Mouse (Mus musculus) midbrain, embryonic 13.5 days (tissue): ENCODE results near the gene Olfr689. TPM values are rescaled to one million over a fixed set of nuclear protein-coding genes. Genes with fewer than 3 reads are reported as not detected.

ENCODE experiments used
- ATAC-seq: fragments of 200-750 bp; cut with Nextera tagmentation; 2 replicates; pipeline ENCODE4 v1.8.0; 2017; ENCODE audit warnings: mild to moderate bottlenecking, moderate TSS enrichment, moderate library complexity
- H3K27ac ChIP-seq: fragments of 300-500 bp; sonication (generic); 2 replicates; pipeline ENCODE4 v1.5.1; 2015; ENCODE audit warnings: inconsistent platforms, mild to moderate bottlenecking, moderate library complexity
- H3K27me3 ChIP-seq: fragments of 300-500 bp; sonication (generic); 2 replicates; pipeline ENCODE4 v1.6.1; 2015; ENCODE audit warnings: mild to moderate bottlenecking, inconsistent platforms
- H3K36me3 ChIP-seq: fragments of 300-500 bp; sonication (generic); 2 replicates; pipeline ENCODE4 v1.6.1; 2015; ENCODE audit warnings: mild to moderate bottlenecking, inconsistent platforms
- H3K4me1 ChIP-seq: fragments of 300-500 bp; sonication (generic); replicated peaks from 2 replicates; pipeline ENCODE4 v1.6.1; 2015; ENCODE audit warnings: inconsistent platforms
- H3K4me2 ChIP-seq: fragments of 300-500 bp; sonication (generic); replicated peaks from 2 replicates; pipeline ENCODE4 v1.6.1; 2015; ENCODE audit warnings: moderate library complexity, mild to moderate bottlenecking, inconsistent platforms
- H3K4me3 ChIP-seq: fragments of 300-500 bp; sonication (generic); replicated peaks from 2 replicates; pipeline ENCODE4 v1.5.1; 2015; ENCODE audit warnings: mild to moderate bottlenecking, inconsistent platforms
- H3K9ac ChIP-seq: fragments of 300-500 bp; sonication (generic); replicated peaks from 2 replicates; pipeline ENCODE4 v1.6.1; 2015; ENCODE audit warnings: mild to moderate bottlenecking, inconsistent platforms
- H3K9me3 ChIP-seq: fragments of 300-500 bp; sonication (generic); 2 replicates; pipeline ENCODE4 v1.6.1; 2016; ENCODE audit warnings: mild to moderate bottlenecking, inconsistent platforms
- WGBS: fragments of 180-500 bp; shearing (Covaris S2); methylation state at CpG from one replicate; pipeline ENCODE4 v1.1.7; 2015; 5-methylcytosine and 5-hydroxymethylcytosine counted together
- polyA plus RNA-seq: library from polyadenylated mRNA; unstranded; fragments of >200 nt; fragmentation: Nextera tagmentation; extraction: Ambion mirVana; gene quantifications from 2 replicates; pipeline ENCODE4 v1.2.1, GENCODE M21; 2015

Olfr689 gene
- polyA plus RNA-seq, 1 experiment from 2014 or later, result not detected

DNA sequence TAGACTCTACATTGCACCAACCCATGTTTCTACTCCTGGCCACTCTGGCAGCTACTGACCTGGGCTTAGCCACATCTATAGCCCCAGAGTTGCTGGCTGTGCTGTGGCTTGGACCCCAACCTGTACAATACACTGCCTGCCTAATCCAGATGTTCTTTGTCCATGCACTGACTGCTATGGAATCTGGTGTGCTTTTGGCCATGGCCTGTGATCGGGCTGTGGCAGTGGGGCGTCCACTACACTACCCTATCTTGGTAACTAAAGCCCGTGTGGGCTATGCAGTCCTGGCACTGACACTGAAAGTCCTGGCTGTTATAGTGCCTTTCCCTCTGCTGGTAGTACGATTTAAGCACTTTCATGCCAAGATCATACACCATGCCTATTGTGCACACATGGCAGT lies 57.6 kb downstream of the Olfr689 start:
- Histone ChIP-seq H3K9ac (no peak overlapping the region), H3K27me3 (no peaks in the 10 kb centered on the region), H3K27ac (no peak overlapping the region), H3K9me3 (no peaks in the 10 kb centered on the region), H3K36me3 (peaks cover 25% of the 10 kb centered on the region), H3K4me1 (no peaks in the 10 kb centered on the region), H3K4me2 (no peak overlapping the region), H3K4me3 (no peak overlapping the region)
- WGBS, result 94% methylated on average over 4 of the region's 4 CpGs
- no peak for ATAC-seq

Other genes with a start within 250 kb of the Olfr689 start
- gene Olfr678, start 246.7 kb upstream of the Olfr689 start, polyA plus RNA-seq, result not detected in 2 replicates
- gene Olfr679, start 230.0 kb upstream of the Olfr689 start, polyA plus RNA-seq, result not detected in 2 replicates
- gene Olfr680-ps1, start 218.3 kb upstream of the Olfr689 start, polyA plus RNA-seq, result not detected in 2 replicates
- not detected in 2 replicates for gene Olfr681, start 194.3 kb upstream of the Olfr689 start, polyA plus RNA-seq
- gene Olfr683, start 164.2 kb upstream of the Olfr689 start, polyA plus RNA-seq, result not detected in 2 replicates
- not detected in 2 replicates for gene Olfr684, start 147.5 kb upstream of the Olfr689 start, polyA plus RNA-seq
- not detected in 2 replicates for gene Olfr685, start 125.2 kb upstream of the Olfr689 start, polyA plus RNA-seq
- not detected in 2 replicates for gene Olfr686, start 103.7 kb upstream of the Olfr689 start, polyA plus RNA-seq
- not detected in 2 replicates for gene Olfr688, start 23.1 kb upstream of the Olfr689 start, polyA plus RNA-seq
- not detected in 2 replicates for gene Olfr690, start 22.9 kb downstream of the Olfr689 start, polyA plus RNA-seq
- 0.13 and 0.21 TPM in 2 replicates for gene Olfr691, start 31.1 kb downstream of the Olfr689 start, polyA plus RNA-seq
- not detected in 2 replicates for gene Olfr692, start 57.1 kb downstream of the Olfr689 start, polyA plus RNA-seq
- not detected in 2 replicates for gene Gm5901, start 63.9 kb downstream of the Olfr689 start, polyA plus RNA-seq
- gene Fam160a2, start 88.9 kb downstream of the Olfr689 start, polyA plus RNA-seq, result 46.3 and 47.8 TPM in 2 replicates
- not detected in 2 replicates for gene Cnga4, start 93.4 kb downstream of the Olfr689 start, polyA plus RNA-seq
- 0.62 and 0.87 TPM in 2 replicates for gene Cckbr, start 114.6 kb downstream of the Olfr689 start, polyA plus RNA-seq
- gene Cavin3, start 171.1 kb downstream of the Olfr689 start, polyA plus RNA-seq, result 18.3 and 22.1 TPM in 2 replicates
- 66.3 and 68.9 TPM in 2 replicates for gene Smpd1, start 243.2 kb downstream of the Olfr689 start, polyA plus RNA-seq